Mouse (Mus musculus): ENCODE data around the gene Cped1. TPM values are rescaled to one million over a fixed set of nuclear protein-coding genes. Genes with fewer than 3 reads are reported as not detected.

Cped1 gene
- polyA plus RNA-seq, 1 experiment from 2014 or later = 3.0 TPM

GRCm38 (mm10) chr6:22205030-22205750, 219.5 kb downstream of the Cped1 start:
- ATAC-seq = peak; percentile 70
- Histone ChIP-seq H3K9ac (no peak overlapping the region), H3K27me3 (no peaks in the 10 kb centered on the region), H3K36me3 (ENCODE audit: poor library complexity, severe bottlenecking) (no peaks in the 10 kb centered on the region), H3K4me2 (peak overlapping the region; percentile 33), H3K4me3 (no peak overlapping the region), H3K27ac (no peak overlapping the region), H3K9me3 (replicated peaks) (no peaks in the 10 kb centered on the region), H3K4me1 (peaks cover 27% of the 10 kb centered on the region)
- WGBS = 57% methylated on average over 12 of the region's 12 CpGs

- 53% methylated on average over 7 of the region's 7 CpGs for WGBS
- Histone ChIP-seq H3K9ac (no peak overlapping the region), H3K4me3 (no peak overlapping the region), H3K27ac (no peak overlapping the region), H3K27me3 (no peaks in the 10 kb centered on the region), H3K9me3 (replicated peaks) (no peaks in the 10 kb centered on the region), H3K4me1 (peaks cover 27% of the 10 kb centered on the region), H3K36me3 (ENCODE audit: poor library complexity, severe bottlenecking) (no peaks in the 10 kb centered on the region), H3K4me2 (peak overlapping the region; percentile 33)
- peak; percentile 67 for ATAC-seq
Measured at GRCm38 (mm10) chr6:22205751-22206121, 220.0 kb downstream of the Cped1 start.

- 78% methylated on average over 14 of the region's 14 CpGs for WGBS
Measured at GRCm38 (mm10) chr6:22206179-22206578, 220.5 kb downstream of the Cped1 start.

GRCm38 (mm10) chr6:22206630-22207293, 221.0 kb downstream of the Cped1 start:
- H3K4me2 ChIP-seq = no peak overlapping the region
- no peak overlapping the region for H3K27ac ChIP-seq
- H3K4me1 ChIP-seq = peaks cover 24% of the 10 kb centered on the region
- whole genome bisulfite sequencing = 55% methylated on average over 6 of the region's 6 CpGs
- H3K9ac ChIP-seq = no peak overlapping the region
- no peak overlapping the region for H3K4me3 ChIP-seq
- no peaks in the 10 kb centered on the region for H3K36me3 ChIP-seq (ENCODE audit: poor library complexity, severe bottlenecking)
- H3K9me3 ChIP-seq (replicated peaks) = no peaks in the 10 kb centered on the region
- no peaks in the 10 kb centered on the region for H3K27me3 ChIP-seq
- ATAC-seq = peak; percentile 51

More at GRCm38 (mm10) chr6:22206179-22206578, 220.5 kb downstream of the Cped1 start:
- H3K4me3 ChIP-seq = no peak overlapping the region
- H3K36me3 ChIP-seq (ENCODE audit: poor library complexity, severe bottlenecking) = no peaks in the 10 kb centered on the region
- no peaks in the 10 kb centered on the region for H3K9me3 ChIP-seq (replicated peaks)
- ATAC-seq = no peak
- H3K27ac ChIP-seq = no peak overlapping the region; the same call in 1 of the 2 replicates
- H3K4me1 ChIP-seq = peaks cover 27% of the 10 kb centered on the region
- peak overlapping the region; percentile 33 for H3K4me2 ChIP-seq
- no peak overlapping the region for H3K9ac ChIP-seq
- no peaks in the 10 kb centered on the region for H3K27me3 ChIP-seq

GRCm38 (mm10) chr6:22212158-22212557, 226.4 kb downstream of the Cped1 start:
- no peaks in the 10 kb centered on the region for H3K9me3 ChIP-seq (replicated peaks)
- no peaks in the 10 kb centered on the region for H3K27me3 ChIP-seq
- no peaks in the 10 kb centered on the region for H3K36me3 ChIP-seq (ENCODE audit: poor library complexity, severe bottlenecking)
- no peak for ATAC-seq
- 91% methylated on average over 6 of the region's 6 CpGs for WGBS
- H3K4me3 ChIP-seq = no peak overlapping the region
- no peak overlapping the region for H3K4me2 ChIP-seq
- no peaks in the 10 kb centered on the region for H3K4me1 ChIP-seq
- H3K9ac ChIP-seq = no peak overlapping the region
- no peak overlapping the region for H3K27ac ChIP-seq

DNA sequence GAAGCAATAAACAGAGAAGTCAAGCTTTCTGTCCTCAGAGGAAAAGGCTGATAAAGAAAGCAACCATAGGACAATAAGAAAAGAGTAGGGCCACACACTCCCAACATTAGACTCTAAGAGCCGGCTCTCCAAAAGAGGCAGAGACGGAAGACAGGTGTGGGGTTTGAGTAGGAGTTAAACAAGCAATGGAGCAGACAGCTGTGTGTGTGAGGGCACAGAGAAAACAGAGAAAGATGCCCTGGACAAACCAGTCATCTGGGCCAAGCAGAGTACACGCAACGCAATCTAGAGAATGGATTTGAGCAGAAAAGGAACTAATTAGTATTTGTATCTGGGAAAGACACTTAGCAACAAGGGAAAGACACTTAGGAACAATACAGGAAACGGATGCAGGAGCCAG, 227.5 kb downstream of the Cped1 start:
- Histone ChIP-seq H3K27me3 (no peaks in the 10 kb centered on the region), H3K4me3 (no peak overlapping the region), H3K4me2 (no peak overlapping the region), H3K27ac (no peak overlapping the region), H3K4me1 (no peaks in the 10 kb centered on the region), H3K9ac (no peak overlapping the region), H3K9me3 (replicated peaks) (no peaks in the 10 kb centered on the region), H3K36me3 (ENCODE audit: poor library complexity, severe bottlenecking) (no peaks in the 10 kb centered on the region)
- ATAC-seq = no peak
- WGBS = 77% methylated on average over 5 of the region's 5 CpGs

GRCm38 (mm10) chr6:22213813-22214212, 228.1 kb downstream of the Cped1 start:
- Histone ChIP-seq H3K27ac (no peak overlapping the region), H3K9ac (no peak overlapping the region), H3K9me3 (replicated peaks) (no peaks in the 10 kb centered on the region), H3K4me2 (no peak overlapping the region), H3K36me3 (ENCODE audit: poor library complexity, severe bottlenecking) (no peaks in the 10 kb centered on the region), H3K4me1 (no peaks in the 10 kb centered on the region), H3K4me3 (no peak overlapping the region), H3K27me3 (no peaks in the 10 kb centered on the region)
- 81% methylated on average over 3 of the region's 3 CpGs for WGBS
- no peak for ATAC-seq

DNA sequence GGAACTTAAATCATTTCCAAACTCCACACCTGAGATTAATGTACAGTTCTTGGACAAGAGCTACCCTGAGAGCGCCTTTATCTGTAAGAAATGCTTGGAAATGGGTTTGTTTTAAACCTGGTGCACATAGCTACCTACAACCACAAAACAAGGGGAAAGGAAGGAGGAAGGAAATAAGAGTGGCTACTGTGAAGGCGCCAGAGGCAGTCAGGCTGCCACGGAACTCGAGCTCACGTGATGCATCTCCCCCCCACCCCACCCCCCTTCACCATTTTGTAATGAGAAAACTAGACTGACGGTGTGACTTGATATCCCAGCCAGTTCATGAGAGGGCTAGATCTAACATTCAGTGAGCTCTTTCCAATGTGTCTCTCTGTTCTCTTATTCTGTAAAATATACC, 228.9 kb downstream of the Cped1 start:
- Histone ChIP-seq H3K27ac (no peak overlapping the region), H3K4me1 (no peaks in the 10 kb centered on the region), H3K9me3 (replicated peaks) (no peaks in the 10 kb centered on the region), H3K9ac (no peak overlapping the region), H3K27me3 (no peaks in the 10 kb centered on the region), H3K4me3 (no peak overlapping the region), H3K4me2 (no peak overlapping the region), H3K36me3 (ENCODE audit: poor library complexity, severe bottlenecking) (no peaks in the 10 kb centered on the region)
- WGBS = 88% methylated on average over 6 of the region's 6 CpGs
- ATAC-seq = no peak

DNA sequence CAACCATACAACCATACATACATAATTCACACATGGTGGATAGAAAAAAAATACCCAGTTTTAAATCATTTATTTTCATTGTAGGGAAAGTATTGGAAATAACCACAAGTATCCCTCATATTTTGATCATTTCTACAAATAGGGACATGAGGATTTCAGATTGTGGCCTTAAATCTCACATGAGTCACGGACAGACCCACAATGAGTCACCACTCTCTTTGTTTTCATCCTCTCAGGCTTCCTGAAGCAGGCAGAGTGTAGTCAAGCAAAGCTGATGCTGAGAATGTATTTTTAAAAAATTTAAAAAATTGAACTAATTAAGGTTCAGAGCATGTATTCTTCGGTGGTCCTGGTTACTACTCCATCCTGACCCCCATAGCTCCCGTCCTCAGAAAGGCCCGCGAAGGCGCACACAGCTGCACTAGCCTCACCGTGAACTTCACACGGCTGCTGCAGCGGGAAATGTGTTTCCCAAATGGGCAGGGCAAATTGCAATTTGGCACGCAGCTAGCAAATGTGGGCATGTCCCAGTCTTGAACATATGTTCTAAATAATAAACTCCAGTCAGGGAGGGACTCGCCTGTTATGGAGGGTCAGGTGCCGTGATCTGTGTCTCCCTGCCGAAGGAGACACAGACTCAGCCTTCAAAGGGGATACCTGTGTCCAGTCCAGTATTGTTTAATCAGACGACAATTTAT, 230.7 kb downstream of the Cped1 start:
- no peak for ATAC-seq
- WGBS = 90% methylated on average over 14 of the region's 14 CpGs
- Histone ChIP-seq H3K4me3 (no peak overlapping the region), H3K36me3 (ENCODE audit: poor library complexity, severe bottlenecking) (no peaks in the 10 kb centered on the region), H3K27me3 (no peaks in the 10 kb centered on the region), H3K4me1 (no peaks in the 10 kb centered on the region), H3K9me3 (replicated peaks) (no peaks in the 10 kb centered on the region), H3K27ac (no peak overlapping the region), H3K9ac (no peak overlapping the region), H3K4me2 (no peak overlapping the region)

DNA sequence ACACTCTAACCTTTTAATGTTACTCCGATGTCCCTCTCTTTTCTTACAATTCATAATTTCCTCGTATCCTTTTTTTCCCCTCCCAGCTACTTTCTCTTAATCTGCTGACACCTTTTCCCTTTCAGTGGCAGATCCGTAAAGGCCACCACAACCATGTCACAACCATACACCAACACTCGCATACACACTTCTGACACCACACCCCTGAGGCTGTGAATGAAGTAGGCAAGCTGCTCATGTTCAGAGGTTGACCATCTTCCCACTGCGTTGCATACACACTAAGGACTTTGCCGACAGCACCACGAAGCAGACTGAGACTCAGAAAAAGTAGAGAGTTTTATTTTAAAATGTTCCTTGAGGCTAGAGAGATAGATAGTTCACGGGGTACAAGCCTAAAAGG, 235.4 kb downstream of the Cped1 start:
- no peak for ATAC-seq
- H3K27me3 ChIP-seq = no peaks in the 10 kb centered on the region
- WGBS = 92% methylated on average over 8 of the region's 8 CpGs
- no peaks in the 10 kb centered on the region for H3K36me3 ChIP-seq (ENCODE audit: poor library complexity, severe bottlenecking)
- H3K9ac ChIP-seq = no peak overlapping the region
- H3K4me1 ChIP-seq = no peaks in the 10 kb centered on the region
- no peaks in the 10 kb centered on the region for H3K9me3 ChIP-seq (replicated peaks)
- H3K4me3 ChIP-seq = no peak overlapping the region
- no peak overlapping the region for H3K27ac ChIP-seq
- no peak overlapping the region for H3K4me2 ChIP-seq

- Histone ChIP-seq H3K27me3 (no peaks in the 10 kb centered on the region), H3K4me3 (no peak overlapping the region), H3K36me3 (ENCODE audit: poor library complexity, severe bottlenecking) (no peaks in the 10 kb centered on the region), H3K9me3 (replicated peaks) (no peaks in the 10 kb centered on the region), H3K4me2 (no peak overlapping the region), H3K4me1 (no peaks in the 10 kb centered on the region), H3K9ac (no peak overlapping the region), H3K27ac (no peak overlapping the region)
- ATAC-seq = no peak
- 92% methylated on average over 4 of the region's 4 CpGs for WGBS
Measured at GRCm38 (mm10) chr6:22222087-22222486, 236.4 kb downstream of the Cped1 start.

- H3K27me3 ChIP-seq = no peaks in the 10 kb centered on the region
- H3K4me3 ChIP-seq = no peak overlapping the region
- H3K27ac ChIP-seq = no peak overlapping the region
- no peaks in the 10 kb centered on the region for H3K9me3 ChIP-seq (replicated peaks)
- H3K36me3 ChIP-seq (ENCODE audit: poor library complexity, severe bottlenecking) = no peaks in the 10 kb centered on the region
- H3K9ac ChIP-seq = no peak overlapping the region
- H3K4me1 ChIP-seq = no peaks in the 10 kb centered on the region
- WGBS = 92% methylated on average over 8 of the region's 8 CpGs
- no peak for ATAC-seq
- no peak overlapping the region for H3K4me2 ChIP-seq
Measured at GRCm38 (mm10) chr6:22222947-22223346, 237.2 kb downstream of the Cped1 start.
